Mouse (Mus musculus) olfactory bulb, adult 2 months (tissue): Measurements from ENCODE around the gene Rabep2.

ENCODE experiments used
- CTCF ChIP-seq: fragments of 200-500 bp; IDR thresholded peaks from 2 replicates; pipeline ENCODE4 v1.5.1; 2012; ENCODE audit warnings: low read depth, mild to moderate bottlenecking, low read length, moderate library complexity; ENCODE audit not compliant: insufficient read depth
- POLR2A ChIP-seq: fragments of 200-500 bp; IDR thresholded peaks from 2 replicates; pipeline ENCODE4 v1.6.1; 2012; ENCODE audit warnings: mild to moderate bottlenecking, low read depth, low read length, moderate library complexity; ENCODE audit not compliant: insufficient read depth

GRCm38 (mm10) chr7:126474993-126475581 is 46.5 kb downstream of the Rabep2 start, which contains the start of gene Sh2b1:
- TF ChIP-seq CTCF = no peak
- TF ChIP-seq POLR2A = peak; percentile 88
